Mouse (Mus musculus): ENCODE data around the gene Pirt.

- TF ChIP-seq CTCF (IDR thresholded peaks at IDR 0.05; ENCODE audit: extremely low read depth, insufficient read length, insufficient replicate concordance, low read depth, low read length) = no peak
- peak; percentile 89 for TF ChIP-seq POLR2A (IDR thresholded peaks at IDR 0.05; ENCODE audit: low read depth, low read length)
Measured at GRCm38 (mm10) chr11:66956303-66956702, 44.5 kb downstream of the Pirt start, which contains the start of gene Tmem238l.
